Comparison of ENCODE assay signal across 12 mouse cellular contexts in genomic region chr12:29951043-29951442, GRCm38 (mm10). TPM values are rescaled to one million over a fixed set of nuclear protein-coding genes. Genes with fewer than 3 reads are reported as not detected.
DNase-seq lines count a peak whose midpoint lies in the region; ATAC-seq and TF ChIP-seq lines count a peak whose summit lies in the region.
"Had no signal": no experiment of that assay in that cellular context is flagged by ENCODE, and none has a peak within 500 bp of the region (broad histone marks: within the 10 kb centered on the region; RNA-seq: fewer than 3 reads in every experiment).

No protein-coding gene starts in this region.

- no peak overlapping the region for H3K4me3 ChIP-seq in gastrocnemius, adult 2 months
- no peak overlapping the region for H3K4me3 ChIP-seq in limb, embryonic 11.5 days (ENCODE audit: low read depth, low read length)
- no peak overlapping the region for H3K4me3 ChIP-seq in limb, embryonic 10.5 days
- no peak overlapping the region for H3K4me3 ChIP-seq in heart, embryonic 12.5 days
- no peak overlapping the region for H3K4me3 ChIP-seq in cerebellum, adult 2 months (replicated peaks; ENCODE audit: insufficient read depth, low read depth, low read length)
- H3K4me3 ChIP-seq: liver, embryonic 12.5 days had no signal

- H3K27ac ChIP-seq in gastrocnemius, adult 2 months, result peak overlapping the region; percentile 82
- 0 out of 2 replicates have a peak overlapping the region, but pooled peaks have one; percentile 30 for H3K27ac ChIP-seq in limb, embryonic 11.5 days (replicated peaks; ENCODE audit: low read depth, low read length)
- H3K27ac ChIP-seq in limb, embryonic 10.5 days, result no peak overlapping the region; the same call in 1 of the 2 replicates
- peak overlapping the region; percentile 73 for H3K27ac ChIP-seq in heart, embryonic 12.5 days (ENCODE audit: poor library complexity, severe bottlenecking)
- no peak overlapping the region for H3K27ac ChIP-seq in cerebellum, adult 2 months (ENCODE audit: insufficient read depth, low read length)

- no peak for ATAC-seq in limb, embryonic 11.5 days (ENCODE audit: insufficient number of reproducible peaks, low FRiP score, low TSS enrichment, low read depth)
- peak; percentile 51 for ATAC-seq in heart, embryonic 12.5 days (ENCODE audit: insufficient number of reproducible peaks, low FRiP score)
- ATAC-seq: forebrain, embryonic 14.5 days; liver, embryonic 12.5 days had no signal

- intact Hi-C loops in gastrocnemius, adult 2 months (cut with DNase I), result no loop called here
- intact Hi-C loops in gastrocnemius, postnatal 14 days (cut with DNase I; ENCODE audit: low total_unique reads), result no loop called here

- WGBS in limb, embryonic 11.5 days, result 80% methylated on average over 6 of the region's 6 CpGs
- WGBS in limb, embryonic 10.5 days, result 84% methylated on average over 6 of the region's 6 CpGs
- 46% methylated on average over 6 of the region's 6 CpGs for WGBS in heart, embryonic 12.5 days
- 70% methylated on average over 6 of the region's 6 CpGs for WGBS in cerebellum, adult 2 months

- H3K4me1 ChIP-seq in limb, embryonic 11.5 days (ENCODE audit: control insufficient read depth, insufficient read depth, low read length), result peaks cover 8% of the 10 kb centered on the region
- peaks cover 34% of the 10 kb centered on the region for H3K4me1 ChIP-seq in limb, embryonic 10.5 days
- peaks cover 70% of the 10 kb centered on the region for H3K4me1 ChIP-seq in heart, embryonic 12.5 days (replicated peaks)
- no peaks in the 10 kb centered on the region for H3K4me1 ChIP-seq in cerebellum, adult 2 months (ENCODE audit: control insufficient read depth, insufficient read depth, low read length)
- H3K4me1 ChIP-seq: liver, embryonic 12.5 days had no signal

- no peaks in the 10 kb centered on the region for H3K9me3 ChIP-seq in limb, embryonic 11.5 days (ENCODE audit: control insufficient read depth, low read length)
- no peaks in the 10 kb centered on the region for H3K9me3 ChIP-seq in limb, embryonic 10.5 days (replicated peaks)
- no peaks in the 10 kb centered on the region for H3K9me3 ChIP-seq in heart, embryonic 12.5 days (replicated peaks)
- H3K9me3 ChIP-seq: liver, embryonic 12.5 days had no signal

- no peak for DNase-seq in gastrocnemius, adult 2 months
- DNase-seq in gastrocnemius, postnatal 14 days, result no peak
- no peak for DNase-seq in limb, embryonic 11.5 days (ENCODE audit: low spot score)
- no peak for DNase-seq in limb, embryonic 10.5 days (ENCODE audit: low spot score)
- DNase-seq in lung, postnatal 10 days, result peak; percentile 41
- DNase-seq in adrenal gland, adult 8-10 months, result no peak
- DNase-seq in cerebellum, adult 2 months, result no peak
- DNase-seq: adrenal gland, postnatal 36 days had no signal

- no peak for TF ChIP-seq CTCF in gastrocnemius, adult 2 months (IDR thresholded peaks at IDR 0.05)
- no peak for TF ChIP-seq CTCF in cerebellum, adult 2 months (IDR thresholded peaks at IDR 0.05; ENCODE audit: borderline replicate concordance, insufficient read depth, low read depth, low read length)

- no peak overlapping the region for H3K4me2 ChIP-seq in limb, embryonic 11.5 days (ENCODE audit: low read depth, severe bottlenecking)
- H3K4me2 ChIP-seq in heart, embryonic 12.5 days, result no peak overlapping the region
- H3K4me2 ChIP-seq: liver, embryonic 12.5 days had no signal

- no peaks in the 10 kb centered on the region for H3K36me3 ChIP-seq in limb, embryonic 11.5 days (ENCODE audit: control insufficient read depth, insufficient read depth, low read length)
- H3K36me3 ChIP-seq in limb, embryonic 10.5 days, result peaks cover 23% of the 10 kb centered on the region
- H3K36me3 ChIP-seq in heart, embryonic 12.5 days, result no peaks in the 10 kb centered on the region
- H3K36me3 ChIP-seq: liver, embryonic 12.5 days had no signal

- TF ChIP-seq POLR2A in cerebellum, adult 2 months (IDR thresholded peaks at IDR 0.05; ENCODE audit: borderline replicate concordance, insufficient read depth, low read length), result no peak

- no peaks in the 10 kb centered on the region for H3K27me3 ChIP-seq in limb, embryonic 11.5 days (ENCODE audit: control insufficient read depth, insufficient read depth, low read length)
- H3K27me3 ChIP-seq in limb, embryonic 10.5 days (ENCODE audit: low read depth, poor library complexity, severe bottlenecking), result no peaks in the 10 kb centered on the region
- no peaks in the 10 kb centered on the region for H3K27me3 ChIP-seq in heart, embryonic 12.5 days (replicated peaks)
- no peaks in the 10 kb centered on the region for H3K27me3 ChIP-seq in cerebellum, adult 2 months (ENCODE audit: control insufficient read depth, insufficient read depth, low read length)
- H3K27me3 ChIP-seq: liver, embryonic 12.5 days had no signal

- H3K9ac ChIP-seq in limb, embryonic 11.5 days (ENCODE audit: low read length), result no peak overlapping the region
- no peak overlapping the region for H3K9ac ChIP-seq in heart, embryonic 12.5 days
- H3K9ac ChIP-seq: liver, embryonic 12.5 days had no signal

RNA-seq across cellular contexts. Expression of gene Pxdn, which starts 13.6 kb away (rescaled TPM):
- 1 to 10 TPM; 6.1 to 8.1 TPM for total RNA-seq in gastrocnemius, adult 2 months (2021)
- total RNA-seq in gastrocnemius, postnatal 14 days (2021), result 10 to 100 TPM; 63.6 to 66.6 TPM
- polyA plus RNA-seq in limb, embryonic 11.5 days (2014; fragmentation: Nextera tagmentation; extraction: Ambion mirVana), result 134 and 146 TPM in 2 replicates
- polyA plus RNA-seq in limb, embryonic 10.5 days (2016; fragmentation: Nextera tagmentation; extraction: Ambion mirVana), result 108 and 137 TPM in 2 replicates
- polyA plus RNA-seq in heart, embryonic 12.5 days (2016; fragmentation: Nextera tagmentation; extraction: Ambion mirVana), result 125 and 131 TPM in 2 replicates
- 10 to 100 TPM; 41.0 to 51.5 (median 44.3) TPM for total RNA-seq in adrenal gland, adult 8-10 months (2022)
- 11.9 and 12.1 TPM in 2 replicates for polyA plus RNA-seq in cerebellum, adult 2 months (2012; rRNA removed)
- total RNA-seq: common myeloid progenitor, adult 5-6 weeks had no signal

Comparison
In these comparisons a context has a peak if more than half of its experiments do, and no peak if none do; other contexts are left out.
1. H3K27ac ChIP-seq: peak in gastrocnemius, adult 2 months (single experiment), limb, embryonic 11.5 days (single experiment) and heart, embryonic 12.5 days (single experiment); none in limb, embryonic 10.5 days (single experiment) and cerebellum, adult 2 months (single experiment).